Mouse (Mus musculus): ENCODE measurements at regions not wholly inside any gene's neighbourhood (a gene's known extent, or its start where the extent isn't known, plus 50 kb on each side); places are given as distances from the start of the nearest gene placed in this dataset.
"Not testable (repeated sequence)": the region's sequence is repeated elsewhere in the genome, so short reads cannot be mapped to it uniquely, and the experiment has no call there.

DNA sequence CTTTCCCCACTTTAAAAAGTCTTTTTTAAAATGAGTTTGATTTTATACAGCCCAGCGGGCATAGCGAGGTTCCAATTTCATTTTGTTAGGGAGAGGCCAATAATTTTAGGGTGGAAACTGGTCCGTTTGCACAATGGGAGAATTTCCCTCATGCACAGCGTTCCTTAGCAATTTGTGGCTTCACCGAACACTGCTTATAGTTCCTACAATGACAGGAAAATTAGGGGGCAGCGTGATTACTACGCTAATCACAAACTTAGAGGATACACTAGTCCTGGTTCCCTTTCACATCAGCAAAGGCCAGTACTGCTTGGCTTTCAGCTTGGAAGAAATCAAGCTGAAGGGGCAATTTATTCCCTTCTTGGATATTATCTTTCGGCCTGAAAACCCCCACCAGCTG is 745.1 kb upstream of the Gm19410 start:
- no peak for DNase-seq (ENCODE audit: low spot score in 2 of 2)

DNA sequence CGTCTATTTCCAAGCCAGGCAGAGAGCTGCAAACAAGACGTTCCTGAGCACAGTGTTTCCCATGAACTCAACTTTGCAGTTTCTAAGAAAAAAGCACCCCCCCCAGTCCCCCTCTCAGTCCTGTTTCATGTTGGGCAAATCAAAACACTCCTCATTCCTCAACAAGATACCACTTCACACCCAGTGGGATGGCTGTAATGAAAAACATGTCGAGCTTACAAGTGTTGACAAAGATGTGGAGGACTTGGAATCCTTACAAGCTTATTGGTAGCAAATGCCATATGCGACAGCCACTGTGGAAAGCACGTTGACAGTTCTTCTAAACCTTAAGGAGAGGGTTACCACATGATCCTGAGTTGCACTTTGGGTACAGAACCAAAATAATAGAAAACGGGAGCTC is 742.9 kb upstream of the Gm19410 start:
- no peak for DNase-seq (ENCODE audit: low spot score in 2 of 2)

DNA sequence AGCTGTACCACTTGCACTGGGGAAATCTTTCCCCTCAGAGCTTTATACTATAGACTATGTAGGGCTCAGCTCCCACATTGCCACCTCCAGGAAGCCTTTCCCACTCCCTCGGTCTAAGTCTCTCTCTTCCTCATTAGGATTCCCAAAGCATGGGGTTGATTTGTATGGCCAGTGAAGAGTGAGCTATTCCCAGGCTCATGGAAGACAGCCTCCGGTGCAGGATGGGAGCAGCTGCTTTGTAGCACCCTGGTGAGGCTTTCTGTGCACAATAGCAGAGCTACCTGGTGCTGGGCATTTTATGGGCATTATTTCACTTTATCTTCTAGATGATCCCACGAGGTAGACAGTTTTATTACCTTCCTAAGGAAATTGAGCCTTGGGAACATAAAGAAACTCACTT is 717.8 kb upstream of the Gm19410 start:
- DNase-seq (ENCODE audit: low spot score in 2 of 2), result no peak

DNA sequence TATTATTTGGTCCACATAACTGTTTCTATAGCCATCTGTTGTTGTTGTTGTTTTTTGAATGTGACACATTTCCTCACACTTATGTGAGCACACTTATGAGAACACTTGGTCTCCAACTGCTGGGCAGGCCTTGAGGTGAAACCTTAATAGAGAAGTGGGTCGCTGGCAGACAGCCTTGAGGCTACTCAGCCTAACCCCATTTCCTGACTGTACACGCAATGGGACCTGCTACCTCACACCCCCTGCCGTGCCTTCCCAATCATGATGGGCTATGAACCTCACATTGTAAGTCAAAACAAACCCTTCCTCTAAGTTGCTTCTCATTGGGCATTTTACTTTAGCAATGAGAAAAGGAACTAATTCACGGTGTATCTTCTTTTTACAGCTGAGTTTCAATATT is 712.1 kb upstream of the Gm19410 start:
- no peak for DNase-seq (ENCODE audit: low spot score in 2 of 2)

DNA sequence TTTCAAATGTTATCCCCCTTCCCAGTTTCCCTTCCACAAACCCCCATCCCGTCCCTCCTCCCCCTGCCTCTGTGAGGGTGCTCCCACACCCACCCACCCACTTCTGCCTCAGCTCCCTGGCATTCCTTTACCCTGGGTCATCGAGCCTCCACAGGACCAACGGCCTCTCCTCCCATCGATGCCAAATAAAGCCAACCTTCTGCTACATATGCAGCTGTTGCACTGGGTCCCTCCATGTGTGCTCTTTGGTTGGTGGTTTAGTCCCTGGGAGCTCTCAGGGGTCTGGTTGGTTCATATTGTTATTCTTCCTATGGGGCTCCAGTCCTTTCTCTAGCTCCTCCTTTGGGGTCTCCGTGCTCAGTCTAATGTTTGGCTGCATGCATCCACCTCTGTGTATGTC is 704.5 kb upstream of the Gm19410 start:
- no peak for DNase-seq (ENCODE audit: low spot score in 2 of 2)

DNA sequence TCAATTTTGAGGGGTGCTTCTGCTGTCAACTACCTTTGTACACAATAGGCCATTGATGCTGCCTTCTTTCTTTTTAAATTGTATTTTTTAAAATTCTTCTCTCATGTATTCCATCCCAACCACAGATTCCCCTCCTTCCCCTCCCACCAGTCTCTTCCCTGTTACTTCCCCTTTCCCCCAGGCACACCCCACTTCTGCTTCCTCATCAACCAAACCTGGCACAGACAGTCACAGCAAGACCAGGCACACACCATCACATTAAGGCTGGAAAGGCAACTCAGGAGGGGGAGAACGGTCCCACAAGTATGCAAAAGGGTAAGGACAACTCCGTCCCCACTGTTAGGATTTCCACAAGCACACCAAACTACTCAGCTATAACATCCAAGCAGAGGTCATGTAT is 697.4 kb upstream of the Gm19410 start:
- no peak for DNase-seq (ENCODE audit: low spot score in 2 of 2)

DNA sequence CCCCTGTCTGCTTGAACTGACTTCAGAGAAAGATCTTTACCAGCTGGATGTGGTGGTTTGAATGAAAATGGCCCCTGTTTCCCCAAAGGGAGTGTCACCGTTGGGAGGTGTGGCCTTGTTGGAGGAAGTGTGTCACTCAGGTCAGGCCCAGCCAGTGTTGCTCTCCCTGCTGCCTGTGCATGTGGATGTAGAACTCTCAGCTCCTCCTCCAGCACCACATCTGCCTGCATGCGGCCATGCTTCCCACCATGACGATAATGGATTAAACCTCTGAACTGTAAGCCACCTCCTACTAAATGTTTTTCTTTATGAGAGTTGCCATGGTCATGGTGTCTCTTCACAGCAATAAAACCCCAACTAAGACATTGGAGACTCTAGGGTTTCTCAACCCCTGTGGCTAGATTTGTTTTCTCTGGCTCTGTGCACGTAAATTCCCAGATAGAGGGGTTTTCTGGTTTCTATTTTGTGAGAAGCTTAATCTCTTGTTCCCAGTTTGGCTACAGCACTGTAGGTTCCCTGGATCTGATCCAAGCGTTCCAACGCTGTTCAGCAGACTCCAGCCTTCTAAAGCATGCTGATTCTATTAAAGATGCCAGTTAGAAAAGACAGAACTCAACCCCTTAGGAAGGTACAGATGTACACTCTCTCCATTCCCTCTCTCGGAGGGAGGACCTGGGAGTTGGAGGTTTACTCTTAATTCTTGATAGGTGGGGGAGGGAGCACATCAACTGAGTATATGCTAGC is 695.2 kb upstream of the Gm19410 start:
- DNase-seq (ENCODE audit: low spot score in 2 of 2), result no peak

DNA sequence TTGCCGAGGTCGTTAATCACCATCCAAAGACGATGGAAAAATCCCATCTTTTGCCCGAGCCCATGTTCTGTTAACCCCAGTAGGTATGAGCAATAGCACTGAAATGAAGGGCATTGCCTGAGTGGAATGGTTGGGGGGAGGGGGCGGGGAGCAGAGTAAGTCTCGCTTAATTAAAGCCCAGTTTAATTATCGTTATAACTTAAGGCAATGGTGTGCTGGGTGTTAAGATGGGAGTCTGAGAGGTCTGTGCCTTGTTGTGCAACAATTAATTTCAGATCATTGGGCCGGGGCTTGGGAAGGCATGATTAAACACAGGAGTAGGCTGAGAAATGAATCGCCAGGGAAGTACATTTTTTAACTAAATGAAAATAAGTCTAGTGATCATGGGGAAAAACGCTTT is 689.6 kb upstream of the Gm19410 start:
- DNase-seq (ENCODE audit: low spot score in 2 of 2), result no peak

DNA sequence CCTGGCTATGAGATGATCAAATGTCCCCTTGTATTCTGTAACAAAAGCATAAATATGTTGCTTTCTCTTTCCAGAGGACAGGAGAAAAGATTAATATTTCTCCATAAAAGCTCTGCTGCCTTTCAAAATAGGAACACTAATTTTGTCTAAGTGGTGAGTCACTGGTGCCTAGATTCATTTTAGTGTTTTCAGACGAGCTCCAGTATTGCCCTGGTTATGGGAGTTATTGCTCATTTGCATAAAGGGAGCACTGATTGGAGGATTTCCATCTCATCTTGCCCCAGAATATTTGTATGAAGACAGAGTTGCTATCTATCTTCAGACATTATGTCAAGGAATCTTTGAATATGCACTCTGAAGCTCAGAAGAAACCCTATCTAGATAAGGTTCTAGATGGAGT is 682.4 kb upstream of the Gm19410 start:
- no peak for DNase-seq (ENCODE audit: low spot score in 2 of 2)

DNA sequence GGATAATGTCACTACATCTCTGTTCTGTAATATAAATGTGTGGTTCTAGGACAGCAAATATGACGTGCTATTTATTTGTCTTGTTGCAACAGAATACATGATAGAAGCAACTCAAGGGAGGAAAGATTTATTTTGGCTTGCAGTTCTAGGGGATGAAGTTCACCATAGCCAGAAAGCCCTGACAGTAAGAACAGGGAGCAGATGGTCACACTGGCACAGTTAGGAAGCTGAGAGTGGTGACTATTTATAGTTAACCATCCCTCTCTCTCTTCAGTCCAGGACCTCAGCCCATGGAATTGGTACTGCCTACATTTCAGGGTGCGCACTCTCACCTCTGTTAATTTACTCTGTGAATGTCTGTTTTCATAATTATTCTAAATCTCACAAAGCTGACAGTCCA is 678.5 kb upstream of the Gm19410 start:
- DNase-seq (ENCODE audit: low spot score in 2 of 2), result no peak

DNA sequence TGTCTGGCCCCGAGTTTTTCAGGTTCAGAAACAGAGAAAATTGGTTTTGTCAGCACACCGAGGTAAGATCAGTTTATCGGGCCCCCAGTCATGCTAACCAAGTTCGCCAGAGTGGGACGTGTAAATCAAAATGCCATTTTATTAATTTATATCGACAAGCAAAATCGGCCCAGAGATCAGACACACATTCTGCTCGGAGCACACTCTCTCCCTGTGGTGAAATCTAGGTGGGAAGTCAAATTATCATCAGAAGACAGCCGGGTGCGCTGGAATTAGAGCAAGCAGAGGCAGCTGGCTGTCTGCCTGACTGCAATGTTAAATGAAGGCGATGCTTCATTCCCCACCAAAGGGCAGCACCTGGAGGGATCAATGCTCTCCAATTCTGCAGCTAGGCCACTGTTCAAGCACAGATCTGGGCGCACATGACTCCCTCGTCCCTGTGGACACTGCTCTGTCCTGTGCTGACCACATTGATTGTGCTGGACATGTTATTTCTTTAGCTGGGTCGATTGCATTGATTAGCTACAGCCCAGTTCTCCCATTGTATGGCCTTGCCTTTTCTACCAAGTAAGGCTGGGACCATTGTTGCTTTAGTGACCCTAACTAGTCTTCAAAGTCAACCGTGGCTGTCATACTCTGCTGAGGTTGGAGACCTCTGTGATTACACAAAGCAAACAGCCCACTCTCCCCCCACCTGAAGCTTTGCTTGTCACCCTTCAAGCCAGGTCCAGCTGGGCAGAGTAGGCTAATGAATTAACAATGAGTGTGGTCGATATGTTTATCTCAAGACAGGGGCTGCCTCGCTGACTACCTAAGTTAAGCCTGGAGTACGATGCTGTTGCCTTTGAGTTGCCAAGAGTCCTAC is 677.0 kb upstream of the Gm19410 start:
- no peak for DNase-seq (ENCODE audit: low spot score in 2 of 2)

DNA sequence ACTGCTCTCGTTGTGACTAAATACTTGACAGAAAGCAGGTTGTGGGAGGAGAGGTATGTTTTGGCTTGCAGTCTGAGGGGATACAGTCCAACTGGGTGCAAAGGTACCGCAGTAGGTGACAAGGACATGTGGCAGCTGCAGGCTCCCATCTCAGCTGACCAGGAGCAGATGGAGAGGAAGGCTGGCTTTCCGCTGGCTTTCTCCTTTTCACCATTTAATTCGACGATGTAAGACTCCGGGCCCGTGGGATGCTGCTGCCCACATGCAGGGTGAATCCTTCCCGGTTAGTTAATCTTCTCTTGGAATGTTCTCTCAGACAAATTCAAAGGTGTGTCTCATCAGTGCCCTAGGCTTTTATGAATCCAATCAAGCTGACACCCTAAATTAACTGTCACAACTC is 676.1 kb upstream of the Gm19410 start:
- DNase-seq (ENCODE audit: low spot score in 2 of 2), result no peak

DNA sequence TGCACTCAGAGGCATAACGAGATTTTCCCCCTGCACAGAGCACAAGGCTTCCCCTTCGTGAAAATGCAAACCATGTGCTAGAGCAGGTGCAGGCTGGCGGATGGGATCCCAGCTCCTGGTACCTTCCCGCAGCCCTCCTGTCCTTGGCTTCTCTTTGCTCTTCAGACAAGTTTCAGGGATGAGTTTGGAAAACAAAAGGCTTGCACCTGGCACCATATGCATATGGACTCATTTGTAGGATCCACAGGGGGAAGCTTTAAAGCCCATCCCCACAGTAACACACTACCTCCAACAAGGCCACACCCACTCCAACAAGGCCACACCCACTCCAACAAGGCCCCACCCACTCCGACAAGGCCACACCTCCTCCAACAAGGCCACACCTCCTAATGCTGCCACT is 663.9 kb upstream of the Gm19410 start:
- DNase-seq (ENCODE audit: low spot score in 2 of 2), result no peak

DNA sequence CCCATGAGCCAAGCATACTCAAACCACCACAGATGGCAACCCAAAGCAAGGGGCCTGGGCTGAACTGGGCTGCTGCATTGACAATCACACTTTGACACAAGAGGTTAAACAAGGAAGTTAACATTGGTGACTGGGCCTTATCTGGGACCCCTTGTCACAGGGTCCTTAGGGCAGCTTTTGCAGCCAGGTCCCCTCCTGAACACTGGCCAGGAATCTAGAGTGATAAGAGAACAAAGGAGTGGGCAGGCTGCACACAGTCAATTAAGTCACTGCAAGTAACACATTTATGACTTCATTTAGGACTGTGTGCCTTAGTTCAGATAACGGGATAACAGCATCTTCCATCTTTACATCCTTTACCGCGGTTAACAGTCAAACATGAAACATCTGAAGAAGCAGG is 663.5 kb upstream of the Gm19410 start:
- not testable (repeated sequence) for DNase-seq (ENCODE audit: low spot score in 2 of 2)

DNA sequence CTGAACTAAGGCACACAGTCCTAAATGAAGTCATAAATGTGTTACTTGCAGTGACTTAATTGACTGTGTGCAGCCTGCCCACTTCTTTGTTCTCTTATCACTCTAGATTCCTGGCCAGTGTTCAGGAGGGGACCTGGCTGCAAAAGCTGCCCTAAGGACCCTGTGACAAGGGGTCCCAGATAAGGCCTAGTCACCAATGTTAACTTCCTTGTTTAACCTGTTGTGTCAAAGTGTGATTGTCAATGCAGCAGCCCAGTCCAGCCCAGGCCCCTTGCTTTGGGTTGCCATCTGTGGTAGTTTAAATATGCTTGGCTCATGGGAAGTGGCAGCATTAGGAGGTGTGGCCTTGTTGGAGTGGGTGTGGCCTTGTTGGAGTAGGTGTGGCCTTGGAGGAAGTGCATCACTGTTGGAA is 661.1 kb upstream of the Gm19410 start:
- not testable (repeated sequence) for DNase-seq (ENCODE audit: low spot score in 2 of 2)

DNA sequence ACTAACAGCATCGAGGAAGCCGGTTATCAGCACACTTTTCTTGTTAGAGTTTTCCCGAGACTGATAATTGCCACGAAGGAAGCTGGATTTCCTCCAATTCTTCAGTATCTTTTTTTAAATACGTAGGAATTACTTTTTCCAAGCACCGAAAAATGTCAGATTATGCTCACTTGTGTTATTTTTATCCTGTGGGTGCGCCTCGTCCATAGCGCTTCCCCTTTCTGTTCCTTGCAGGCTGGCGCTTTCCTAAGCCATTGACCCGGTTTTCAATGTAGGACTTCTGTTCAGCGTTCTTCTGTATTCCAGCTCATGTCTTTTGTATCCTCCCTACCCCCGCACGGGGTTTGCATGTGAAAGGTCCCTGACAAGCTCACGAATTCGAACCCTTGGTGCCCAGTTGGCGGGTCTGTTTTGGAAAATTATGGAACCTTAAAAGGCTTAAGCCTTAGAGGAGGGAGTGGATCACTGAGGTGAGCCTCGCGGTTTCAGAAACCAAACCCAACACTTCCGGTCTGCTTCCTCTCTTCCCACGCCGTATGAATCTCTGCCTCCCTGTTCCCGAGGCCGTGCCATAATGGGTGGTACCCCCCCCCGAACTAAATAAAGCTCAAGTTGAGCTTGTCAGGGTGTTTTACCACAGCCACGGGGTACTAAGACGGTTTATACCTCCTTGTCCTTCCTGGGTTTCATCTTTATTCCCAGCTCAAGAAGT is 655.9 kb upstream of the Gm19410 start:
- DNase-seq (ENCODE audit: low spot score in 2 of 2), result no peak

DNA sequence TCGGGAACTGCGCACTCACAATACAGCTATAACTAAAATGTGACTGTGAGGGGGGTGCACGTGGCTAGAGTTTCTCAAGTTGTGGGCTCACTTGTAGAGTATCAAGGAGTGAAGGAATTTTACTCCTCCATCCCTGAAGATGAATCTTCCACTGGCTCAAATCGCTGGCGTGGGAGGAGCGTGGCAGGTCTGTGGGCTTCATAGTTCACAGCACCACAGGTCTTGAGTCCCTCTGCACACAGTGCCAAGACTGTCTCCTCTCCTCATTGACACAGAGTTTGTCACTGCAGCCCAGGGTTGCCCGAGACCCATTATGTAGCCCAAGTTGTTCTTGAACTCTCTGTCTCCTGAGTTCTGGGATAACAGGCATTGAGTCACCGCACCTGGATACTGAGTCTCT is 655.3 kb upstream of the Gm19410 start:
- no peak for DNase-seq (ENCODE audit: low spot score in 2 of 2)

DNA sequence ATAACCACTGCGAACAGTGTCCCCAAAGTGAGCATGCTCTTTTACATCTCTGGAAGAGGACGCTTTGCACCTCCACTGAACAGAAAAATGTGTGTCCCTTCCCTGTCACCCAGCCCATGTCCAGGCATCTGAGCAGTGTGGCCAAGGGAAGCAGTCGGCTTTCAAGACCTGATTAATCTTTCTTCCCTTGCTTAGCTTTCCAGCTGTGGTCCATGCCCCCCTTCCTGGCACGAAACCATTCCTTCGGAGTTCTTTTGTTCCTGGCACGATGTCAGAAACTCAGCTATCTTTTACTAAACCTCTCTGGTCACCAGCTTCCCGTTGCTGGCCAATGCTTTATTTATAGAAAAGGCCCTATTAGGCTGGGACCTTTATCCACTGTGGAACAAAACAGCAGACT is 654.5 kb upstream of the Gm19410 start:
- DNase-seq (ENCODE audit: low spot score in 2 of 2), result no peak

DNA sequence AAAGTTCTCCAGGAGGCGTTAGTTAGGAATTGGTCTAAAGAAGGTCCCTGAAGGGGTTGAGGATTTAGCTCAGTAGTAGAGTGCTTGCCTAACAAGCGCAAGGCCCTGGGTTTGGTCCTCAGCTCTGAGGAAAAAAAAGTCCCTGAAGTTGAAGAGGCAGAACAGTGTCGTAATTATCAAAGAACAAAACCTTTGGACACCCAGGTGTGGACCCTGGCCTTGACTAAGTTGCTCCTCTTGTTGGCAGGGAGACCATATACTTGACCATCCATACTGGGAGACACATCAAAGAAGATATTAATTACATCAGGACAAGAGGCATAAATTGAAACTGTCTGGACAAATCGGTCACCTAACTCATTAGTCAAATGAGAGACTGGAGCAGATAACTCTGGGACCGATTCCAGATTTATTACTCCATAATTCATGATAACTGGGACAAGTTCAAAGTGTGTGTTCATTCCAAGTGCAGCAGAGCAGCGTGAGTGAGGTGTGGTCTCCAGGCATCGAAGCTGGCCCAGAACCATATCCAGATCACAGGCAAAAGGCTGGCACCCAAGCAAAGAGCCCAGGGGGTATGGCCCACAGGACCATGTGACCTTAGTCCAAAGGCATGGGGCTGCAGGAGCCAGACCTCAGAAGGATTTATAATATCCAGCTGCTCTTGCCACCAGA is 652.9 kb upstream of the Gm19410 start:
- no peak for DNase-seq (ENCODE audit: low spot score in 2 of 2)

DNA sequence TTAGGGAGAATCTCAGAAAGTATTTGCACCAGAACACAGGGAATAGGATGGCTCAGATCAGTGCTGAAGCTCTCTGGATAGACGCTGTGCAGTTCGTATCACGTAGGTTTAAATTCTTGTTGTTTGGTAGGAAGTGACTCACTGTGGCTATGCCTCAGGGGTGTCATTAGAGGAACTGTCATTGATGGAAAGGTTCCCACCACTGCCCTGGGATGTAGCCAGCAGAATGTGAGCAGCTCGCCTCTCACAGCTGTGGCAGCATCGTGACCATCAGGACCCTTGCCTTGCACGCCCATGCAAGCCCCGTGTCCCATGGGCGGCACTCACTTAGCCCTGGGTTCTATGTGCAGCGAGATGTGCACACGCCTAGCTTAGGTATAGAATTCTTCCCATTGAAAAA is 651.6 kb upstream of the Gm19410 start:
- no peak for DNase-seq (ENCODE audit: low spot score in 2 of 2)

DNA sequence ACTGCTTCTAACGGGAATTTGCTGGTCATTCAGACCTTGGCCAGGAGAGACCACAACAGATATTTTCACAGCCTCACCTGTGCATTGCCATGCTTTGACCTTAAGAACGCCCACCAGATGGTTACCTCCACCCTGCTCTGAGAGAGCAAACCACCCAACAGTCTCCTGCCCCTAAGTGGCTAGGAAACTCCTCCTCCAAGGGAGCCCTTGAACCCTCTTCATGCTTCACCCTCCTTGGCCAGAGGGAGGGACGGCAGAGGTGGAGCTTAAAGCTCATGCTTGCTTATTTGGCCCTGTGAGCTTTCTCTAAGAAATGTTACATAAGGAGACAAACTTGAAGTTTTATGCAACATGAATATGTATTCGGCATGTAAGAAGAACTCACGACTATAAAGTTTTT is 645.0 kb upstream of the Gm19410 start:
- DNase-seq (ENCODE audit: low spot score in 2 of 2), result no peak

DNA sequence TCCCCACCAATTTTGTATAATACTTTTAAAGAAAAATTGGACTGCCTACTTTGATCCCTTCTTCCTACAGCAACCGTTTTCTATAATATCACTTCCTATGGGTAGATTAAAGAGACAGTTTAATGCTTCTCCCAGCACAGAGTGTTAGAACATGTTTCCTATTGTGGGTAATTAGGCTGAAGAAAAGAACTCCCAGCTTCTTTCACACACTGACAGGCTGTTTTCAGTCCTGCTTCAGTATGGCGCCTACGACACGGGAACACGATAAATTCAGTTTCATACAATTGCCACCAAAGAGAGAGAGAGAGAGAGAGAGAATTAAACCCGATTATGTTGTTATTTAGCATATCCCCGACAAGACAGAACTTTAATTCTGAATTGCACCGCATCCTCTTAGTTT is 644.5 kb upstream of the Gm19410 start:
- DNase-seq (ENCODE audit: low spot score in 2 of 2), result no peak

Measured in urinary bladder, adult 18-20 months (tissue).